Comparison of ENCODE assay signal across 8 mouse cellular contexts in the genomic region with DNA sequence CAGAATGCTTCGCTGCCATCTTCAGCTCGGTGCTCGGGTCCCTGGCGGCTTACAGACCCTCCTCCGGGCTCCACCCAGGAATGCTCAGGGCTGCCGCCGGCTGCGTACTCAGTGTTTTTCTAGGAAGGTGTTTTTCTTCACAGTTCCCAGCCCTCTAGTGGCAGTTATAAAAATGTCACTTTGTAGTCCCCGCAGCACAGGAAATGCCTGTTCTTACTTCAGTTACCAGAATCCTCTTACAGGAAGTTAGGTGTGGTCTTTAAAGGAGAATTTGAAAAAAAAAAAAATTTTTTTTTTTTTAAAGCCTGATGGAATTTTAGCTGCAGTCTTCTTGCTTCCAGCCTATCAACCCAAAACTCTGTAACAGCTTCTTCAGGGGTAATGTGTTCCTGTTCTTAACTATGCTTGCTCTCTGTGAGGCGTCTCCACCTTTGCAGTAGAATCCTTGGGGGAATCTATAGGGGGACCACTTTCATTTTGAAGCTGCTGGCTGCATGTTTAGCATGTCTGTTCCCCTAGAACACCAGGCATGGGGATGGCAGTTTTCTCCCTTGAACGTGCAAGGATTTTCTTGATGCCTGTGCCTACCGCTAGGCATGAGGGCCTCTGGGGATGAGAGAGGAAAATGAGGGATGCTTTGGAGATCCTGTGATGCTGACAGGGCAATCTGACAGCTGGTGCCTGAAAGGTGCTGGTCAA. TPM values are rescaled to one million over a fixed set of nuclear protein-coding genes. Genes with fewer than 3 reads are reported as not detected.
DNase-seq lines count a peak whose midpoint lies in the region; ATAC-seq and TF ChIP-seq lines count a peak whose summit lies in the region.

No protein-coding gene starts in this region.

- H3K4me2 ChIP-seq in hindbrain, postnatal 0 days (ENCODE audit: low read depth, low read length) = peak overlapping the region; percentile 55

- TF ChIP-seq CTCF in hindbrain, postnatal 0 days (IDR thresholded peaks at IDR 0.05; ENCODE audit: low read depth) = peak; percentile 76

- no peaks in the 10 kb centered on the region for H3K36me3 ChIP-seq in hindbrain, postnatal 0 days (ENCODE audit: insufficient read depth, low read length)

- no peaks in the 10 kb centered on the region for H3K4me1 ChIP-seq in hindbrain, postnatal 0 days (ENCODE audit: insufficient read depth, low read length)

- DNase-seq in ZHBTc4 (ENCODE audit: low read depth, low spot score) = peak; percentile 93
- peak; percentile 84 to 87 for DNase-seq in cerebellum, postnatal 25 days
- peak; percentile 57 for DNase-seq in gastrocnemius, adult 18-20 months (ENCODE audit: low spot score)
- DNase-seq in hindbrain, postnatal 0 days (ENCODE audit: low spot score) = peak; percentile 96
- DNase-seq in left cerebral cortex, adult 11 months (ENCODE audit: low spot score) = peak; percentile 85
- peak; percentile 67 for DNase-seq in lung, postnatal 36 days
- DNase-seq in right cerebral cortex, adult 18-20 months = peak; percentile 90

- no peaks in the 10 kb centered on the region for H3K9me3 ChIP-seq in hindbrain, postnatal 0 days (ENCODE audit: low read length)

- 9% methylated on average over 12 of the region's 12 CpGs for WGBS in hindbrain, postnatal 0 days

- H3K27me3 ChIP-seq in hindbrain, postnatal 0 days (ENCODE audit: insufficient read depth, low read length) = no peaks in the 10 kb centered on the region

- peak; percentile 95 for ATAC-seq in hindbrain, postnatal 0 days
- ATAC-seq in erythroid progenitor cell, adult 5-6 weeks (replicated peaks; ENCODE audit: low FRiP score, poor library complexity, severe bottlenecking) = no peak

- peak overlapping the region; percentile 53 for H3K9ac ChIP-seq in hindbrain, postnatal 0 days (replicated peaks; ENCODE audit: low read length)

- H3K27ac ChIP-seq in hindbrain, postnatal 0 days = peak overlapping the region; percentile 86

- H3K4me3 ChIP-seq in hindbrain, postnatal 0 days (ENCODE audit: low read length) = peak overlapping the region; percentile 49

RNA-seq across cellular contexts. Expression of a gene that starts 48.0 kb away (rescaled TPM):
- under 1 TPM; 0.74 to 0.94 TPM for total RNA-seq in gastrocnemius, adult 18-20 months (2021)
- total RNA-seq in hindbrain, postnatal 0 days (2014; rRNA removed) = 83.0 and 85.7 TPM in 2 replicates
- 56.7 and 59.6 TPM in 2 replicates for polyA plus RNA-seq in hindbrain, postnatal 0 days (2015; fragmentation: Nextera tagmentation; extraction: Ambion mirVana)
- total RNA-seq in erythroid progenitor cell, adult 5-6 weeks (2015; ENCODE audit: low replicate concordance) = not detected in 2 replicates
- not detected in 2 replicates for total RNA-seq in erythroid progenitor cell, adult 5-6 weeks (2017; ENCODE audit: low replicate concordance)

Comparison
In these comparisons a context has a peak if more than half of its experiments do, and no peak if none do; other contexts are left out.
1. RNA of a gene that starts 48.0 kb away (total RNA-seq): 83.0 to 85.7 TPM in hindbrain, postnatal 0 days; 0.74 to 0.94 TPM in gastrocnemius, adult 18-20 months and not detected in erythroid progenitor cell, adult 5-6 weeks; every median in the first group is over 10 times any median in the second.
2. Peak in every context shown above with its lines, with median percentiles within 50 percentile points of each other: DNase-seq.